Mouse (Mus musculus) liver, embryonic 11.5 days (tissue): ENCODE data around the gene Mmaa. TPM values are rescaled to one million over a fixed set of nuclear protein-coding genes. Genes with fewer than 3 reads are reported as not detected.
A peak's percentile ranks its signal among the peaks of the same experiment; 100 is the strongest.

Source experiments
- ATAC-seq: fragments of 200-750 bp; cut with Nextera tagmentation; replicated peaks from 2 replicates; pipeline ENCODE4 v1.8.0; 2017; ENCODE audit warnings: moderate number of reproducible peaks, mild to moderate bottlenecking, moderate TSS enrichment, moderate library complexity; ENCODE audit not compliant: low FRiP score
- DNase-seq: peaks from one replicate; pipeline ENCODE4 v3.0.0-alpha.2; 2017; ENCODE audit warnings: low spot score
- H3K27ac ChIP-seq: fragments of 300-500 bp; sonication (generic); 2 replicates; pipeline ENCODE4 v1.5.1; 2014; ENCODE audit warnings: mild to moderate bottlenecking, low read depth, low read length, control low read depth
- H3K27me3 ChIP-seq: fragments of 300-500 bp; sonication (generic); replicated peaks from 2 replicates; pipeline ENCODE4 v1.6.1; 2014; ENCODE audit warnings: low read length, mixed read lengths; ENCODE audit not compliant: control insufficient read depth, insufficient read depth
- H3K36me3 ChIP-seq: fragments of 300-500 bp; sonication (generic); 2 replicates; pipeline ENCODE4 v1.6.1; 2014; ENCODE audit warnings: mild to moderate bottlenecking, low read length, moderate library complexity, mixed read lengths; ENCODE audit not compliant: control insufficient read depth, insufficient read depth
- H3K4me1 ChIP-seq: fragments of 300-500 bp; sonication (generic); replicated peaks from 2 replicates; pipeline ENCODE4 v1.6.1; 2014; ENCODE audit warnings: low read length, mixed read lengths; ENCODE audit not compliant: control insufficient read depth, insufficient read depth
- H3K4me2 ChIP-seq: fragments of 300-500 bp; sonication (generic); 2 replicates; pipeline ENCODE4 v1.6.1; 2014; ENCODE audit warnings: mild to moderate bottlenecking, control low read depth, moderate library complexity
- H3K4me3 ChIP-seq: fragments of 300-500 bp; sonication (generic); 2 replicates; pipeline ENCODE4 v1.5.1; 2014; ENCODE audit warnings: low read depth, low read length, control low read depth
- H3K9ac ChIP-seq: fragments of 300-500 bp; sonication (generic); 2 replicates; pipeline ENCODE4 v1.6.1; 2014; ENCODE audit warnings: low read depth, low read length, control low read depth
- H3K9me3 ChIP-seq: fragments of 300-500 bp; sonication (generic); 2 replicates; pipeline ENCODE4 v1.6.1; 2016; ENCODE audit warnings: low read length, inconsistent platforms, mixed read lengths; ENCODE audit not compliant: control insufficient read depth
- WGBS: fragments of 180-500 bp; shearing (Covaris S2); extraction: QIAGEN DNeasy Blood & Tissue Kit; methylation state at CpG from one replicate; pipeline ENCODE4 v1.1.7; 2014; 5-methylcytosine and 5-hydroxymethylcytosine counted together
- polyA plus RNA-seq: library from polyadenylated mRNA; unstranded; fragments of >200 nt; fragmentation: Nextera tagmentation; extraction: Ambion mirVana; gene quantifications from 2 replicates; pipeline ENCODE4 v1.2.1, GENCODE M21; 2014

Gene Mmaa
- polyA plus RNA-seq, result 7.7 and 8.1 TPM in 2 replicates

GRCm38 (mm10) chr8:79294610-79295275 lies at the start of gene Mmaa:
TSS of gene Mmaa (minus strand) at chr8:79294937.
- Histone ChIP-seq H3K27ac (peak within 1 kb of the TSS; percentile 89), H3K4me3 (peak within 1 kb of the TSS; percentile 76), H3K36me3 (0 out of 2 replicates have a peak, but pooled peaks cover 2% of the 10 kb centered on the region), H3K4me1 (peaks cover 9% of the 10 kb centered on the region), H3K27me3 (no peaks in the 10 kb centered on the region), H3K4me2 (peak within 1 kb of the TSS; percentile 88), H3K9me3 (no peaks in the 10 kb centered on the region), H3K9ac (peak within 1 kb of the TSS; percentile 92)
- peak; percentile 97 for DNase-seq
- ATAC-seq, result peak; percentile 98
- WGBS, result under 1% methylated on average over 54 of the region's 74 CpGs

DNA sequence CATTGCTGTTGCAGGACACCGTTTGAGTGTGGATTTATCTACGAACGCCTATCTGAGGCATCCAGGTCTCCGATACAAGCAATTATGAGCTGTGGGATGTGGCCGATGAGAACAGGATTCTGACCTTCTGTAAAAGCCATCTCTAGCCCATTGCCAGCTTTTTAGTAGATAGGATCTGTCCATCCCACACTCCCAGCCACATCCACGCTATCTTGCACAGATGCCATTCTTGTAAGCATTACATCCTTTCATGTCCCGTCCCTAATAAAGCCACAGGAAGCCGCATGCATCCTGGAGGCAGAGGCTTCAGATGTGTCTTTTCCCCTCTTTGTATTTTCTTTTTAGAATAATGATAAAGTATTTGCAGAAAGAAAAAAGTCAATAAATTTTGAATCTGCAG lies 46.5 kb upstream of the Mmaa start:
- no peak for DNase-seq
- 69% methylated on average over 8 of the region's 8 CpGs for WGBS

GRCm38 (mm10) chr8:79339555-79339954 lies 44.8 kb upstream of the Mmaa start:
- H3K27ac ChIP-seq, result no peak overlapping the region
- no peak overlapping the region for H3K9ac ChIP-seq
- H3K36me3 ChIP-seq, result peaks cover 5% of the 10 kb centered on the region; the same call in 1 of the 2 replicates
- no peak for DNase-seq
- H3K4me3 ChIP-seq, result no peak overlapping the region
- H3K4me2 ChIP-seq, result no peak overlapping the region
- no peak for ATAC-seq
- 79% methylated on average over 9 of the region's 9 CpGs for WGBS
- no peaks in the 10 kb centered on the region for H3K27me3 ChIP-seq
- no peaks in the 10 kb centered on the region for H3K9me3 ChIP-seq
- H3K4me1 ChIP-seq, result no peaks in the 10 kb centered on the region

More for the DNA sequence above, 46.5 kb upstream of the Mmaa start:
- Histone ChIP-seq H3K27ac (no peak overlapping the region), H3K36me3 (peaks cover 5% of the 10 kb centered on the region; the same call in 1 of the 2 replicates), H3K9me3 (no peaks in the 10 kb centered on the region), H3K9ac (no peak overlapping the region), H3K4me2 (no peak overlapping the region), H3K4me1 (no peaks in the 10 kb centered on the region), H3K27me3 (no peaks in the 10 kb centered on the region), H3K4me3 (no peak overlapping the region)
- no peak for ATAC-seq

DNA sequence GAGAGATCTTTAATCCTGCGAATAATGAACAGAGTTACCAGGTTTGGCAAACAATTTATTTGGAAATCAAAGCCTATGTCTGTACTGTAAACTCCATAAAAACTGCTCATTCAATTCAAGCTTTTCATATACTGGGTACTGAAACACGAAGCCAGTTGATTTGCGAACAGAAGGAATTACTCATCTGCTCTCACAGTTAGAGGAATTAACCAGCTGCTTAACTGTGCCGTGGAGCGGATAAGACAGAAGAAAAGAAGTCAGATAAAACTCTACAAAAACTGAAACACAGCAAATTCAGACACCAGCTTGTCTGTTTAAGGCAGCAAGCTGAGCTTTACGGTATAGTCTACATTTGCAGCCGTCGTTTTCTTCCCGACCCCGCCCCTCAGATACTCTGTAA lies 43.9 kb upstream of the Mmaa start:
- H3K27me3 ChIP-seq, result no peaks in the 10 kb centered on the region
- H3K27ac ChIP-seq, result no peak overlapping the region
- H3K36me3 ChIP-seq, result peaks cover 5% of the 10 kb centered on the region; the same call in 1 of the 2 replicates
- 87% methylated on average over 10 of the region's 10 CpGs for WGBS
- ATAC-seq, result no peak
- no peak overlapping the region for H3K9ac ChIP-seq
- no peak for DNase-seq
- H3K9me3 ChIP-seq, result no peaks in the 10 kb centered on the region
- no peak overlapping the region for H3K4me2 ChIP-seq
- H3K4me3 ChIP-seq, result no peak overlapping the region
- H3K4me1 ChIP-seq, result no peaks in the 10 kb centered on the region

GRCm38 (mm10) chr8:79332109-79332900 lies 37.6 kb upstream of the Mmaa start:
- Histone ChIP-seq H3K4me2 (no peak overlapping the region), H3K27me3 (no peaks in the 10 kb centered on the region), H3K9ac (no peak overlapping the region), H3K4me3 (no peak overlapping the region), H3K9me3 (no peaks in the 10 kb centered on the region), H3K36me3 (no peaks in the 10 kb centered on the region), H3K4me1 (no peaks in the 10 kb centered on the region), H3K27ac (no peak overlapping the region)
- ATAC-seq, result no peak
- 86% methylated on average over 22 of the region's 22 CpGs for WGBS
- no peak for DNase-seq

GRCm38 (mm10) chr8:79331571-79331970 lies 36.8 kb upstream of the Mmaa start:
- H3K4me1 ChIP-seq, result no peaks in the 10 kb centered on the region
- no peak overlapping the region for H3K4me3 ChIP-seq
- H3K9me3 ChIP-seq, result no peaks in the 10 kb centered on the region
- no peak overlapping the region for H3K27ac ChIP-seq
- DNase-seq, result no peak
- no peaks in the 10 kb centered on the region for H3K36me3 ChIP-seq
- H3K9ac ChIP-seq, result no peak overlapping the region
- no peak overlapping the region for H3K4me2 ChIP-seq
- 83% methylated on average over 2 of the region's 2 CpGs for WGBS
- ATAC-seq, result no peak
- H3K27me3 ChIP-seq, result no peaks in the 10 kb centered on the region

DNA sequence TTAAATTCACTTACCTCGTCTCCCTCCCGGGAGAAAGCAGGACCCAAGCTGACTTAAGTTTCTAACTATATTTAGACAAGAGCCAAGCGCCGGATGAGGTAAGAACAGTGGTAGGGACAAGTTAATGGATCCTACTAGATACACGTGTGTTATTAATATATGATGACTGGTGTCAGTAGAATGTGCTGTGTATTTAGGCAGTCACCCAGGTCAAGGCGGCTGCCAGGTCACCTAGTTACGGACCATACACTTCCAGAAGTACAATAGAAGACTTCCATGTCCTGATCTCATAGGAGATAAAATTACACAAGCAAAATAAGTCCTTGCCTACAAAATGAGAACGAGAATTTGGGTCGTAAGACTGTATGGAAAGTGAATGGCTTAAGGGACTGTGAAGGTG lies 36.3 kb upstream of the Mmaa start:
- Histone ChIP-seq H3K27me3 (no peaks in the 10 kb centered on the region), H3K36me3 (no peaks in the 10 kb centered on the region), H3K4me2 (no peak overlapping the region), H3K4me3 (no peak overlapping the region), H3K27ac (no peak overlapping the region), H3K4me1 (no peaks in the 10 kb centered on the region), H3K9ac (no peak overlapping the region), H3K9me3 (no peaks in the 10 kb centered on the region)
- 81% methylated on average over 9 of the region's 9 CpGs for WGBS
- DNase-seq (no peak), ATAC-seq (no peak)

DNA sequence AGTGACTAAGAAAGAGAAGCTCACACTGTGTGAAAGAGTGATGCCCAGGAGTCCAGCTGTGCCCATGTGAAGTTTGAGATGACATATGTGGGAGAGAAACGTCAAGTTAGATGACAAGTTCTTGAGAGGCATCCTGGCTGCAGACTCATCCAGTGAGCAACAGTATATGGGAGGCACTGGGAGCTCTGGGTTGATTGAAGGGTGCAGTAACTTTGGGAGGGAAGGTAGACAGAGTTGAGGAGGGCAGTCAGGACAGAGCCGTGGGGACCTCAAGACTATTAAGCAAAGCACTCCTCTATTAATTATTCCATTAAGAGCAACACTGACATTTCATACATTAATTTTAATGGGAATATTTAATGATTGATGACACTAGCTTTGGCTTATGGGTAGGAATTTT lies 35.0 kb upstream of the Mmaa start:
- Histone ChIP-seq H3K27me3 (no peaks in the 10 kb centered on the region), H3K36me3 (no peaks in the 10 kb centered on the region), H3K4me3 (no peak overlapping the region), H3K4me1 (no peaks in the 10 kb centered on the region), H3K27ac (no peak overlapping the region), H3K4me2 (no peak overlapping the region), H3K9me3 (no peaks in the 10 kb centered on the region), H3K9ac (no peak overlapping the region)
- no peak for ATAC-seq
- WGBS, result 80% methylated on average over 2 of the region's 2 CpGs
- DNase-seq, result no peak
